Mouse (Mus musculus): ENCODE measurements around the gene Diras2. TPM values are rescaled to one million over a fixed set of nuclear protein-coding genes. Genes with fewer than 3 reads are reported as not detected.
"Not testable (repeated sequence)": the region's sequence is repeated elsewhere in the genome, so short reads cannot be mapped to it uniquely, and the experiment has no call there.

Gene Diras2
- total RNA-seq, 4 experiments from 2014 or later, result 4.0 to 5.9 (median 4.8) TPM

DNA sequence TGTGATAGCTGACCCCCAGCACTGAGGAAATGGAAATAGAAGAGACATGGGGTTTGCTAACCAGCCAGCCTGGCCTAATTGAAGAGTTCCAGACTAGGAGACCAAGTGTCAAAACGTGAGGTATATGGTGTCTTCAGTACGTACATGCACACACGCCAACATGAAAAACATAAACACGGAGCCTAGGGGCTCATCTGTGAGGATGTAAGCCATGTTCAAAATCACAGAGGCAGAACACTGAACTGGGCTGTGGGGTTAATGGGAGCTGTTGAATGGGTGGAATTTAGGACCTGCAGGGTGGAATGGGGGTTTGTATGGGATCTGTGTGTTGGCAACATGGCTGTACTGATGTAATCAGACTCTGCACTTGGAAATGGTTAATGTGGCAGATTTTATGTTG, 14.5 kb downstream of the Diras2 start:
- DNase-seq, result no peak

DNA sequence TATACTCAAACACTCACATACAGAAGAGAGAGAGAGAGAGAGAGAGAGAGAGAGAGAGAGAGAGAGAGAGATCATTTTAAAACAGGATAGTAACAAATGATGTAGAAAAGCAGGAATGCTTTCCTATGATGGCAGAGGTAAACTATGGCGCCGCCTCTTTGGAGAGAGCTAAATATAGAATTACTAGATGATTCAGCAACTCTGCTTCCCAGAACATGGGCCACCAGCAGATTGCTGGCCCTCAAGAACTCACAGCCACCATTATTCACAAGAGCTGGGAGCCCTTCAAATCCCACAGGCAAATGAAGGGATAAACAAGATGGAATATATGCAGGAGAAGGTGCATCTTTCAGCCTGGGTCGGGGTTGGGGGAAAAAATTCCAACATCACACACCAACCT, 15.0 kb downstream of the Diras2 start:
- no peak for DNase-seq

DNA sequence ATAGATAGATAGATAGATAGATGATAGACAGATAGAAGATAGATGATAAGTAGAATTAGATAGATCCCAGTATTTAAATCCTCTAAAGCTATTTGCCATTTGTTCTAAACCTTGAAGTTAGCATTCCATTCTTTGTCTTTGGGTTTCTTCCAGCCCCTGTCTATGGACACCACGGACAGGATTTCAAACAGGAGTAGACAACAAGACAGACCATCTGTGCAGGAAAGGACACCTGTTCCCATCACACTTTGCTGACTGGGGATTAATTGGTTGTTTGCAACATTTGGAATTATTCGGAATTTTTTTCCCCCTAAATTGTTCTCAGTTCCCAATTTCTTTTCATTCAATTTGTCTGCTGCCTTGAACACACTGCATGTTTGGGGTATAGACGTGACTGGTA, 17.5 kb downstream of the Diras2 start:
- no peak for DNase-seq

DNA sequence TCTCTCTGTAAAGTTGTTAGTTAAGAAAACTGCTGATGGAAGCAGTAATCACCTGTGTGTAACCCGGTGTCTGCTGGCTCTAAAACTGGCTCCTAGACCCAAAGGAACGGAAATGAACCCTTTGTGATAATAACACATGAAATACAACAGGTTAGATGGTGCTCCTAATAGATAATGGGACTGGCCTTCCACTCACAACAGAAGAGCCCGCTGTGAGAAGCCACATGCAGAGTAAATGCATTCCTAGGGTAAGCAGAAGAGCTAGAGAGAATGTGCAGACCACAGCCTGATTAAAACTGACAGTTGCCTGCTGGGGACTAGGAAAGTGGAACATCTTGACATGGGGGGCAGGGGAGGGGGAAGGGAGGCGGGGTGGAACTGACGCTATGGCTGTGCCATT, 18.7 kb downstream of the Diras2 start:
- no peak for DNase-seq

DNA sequence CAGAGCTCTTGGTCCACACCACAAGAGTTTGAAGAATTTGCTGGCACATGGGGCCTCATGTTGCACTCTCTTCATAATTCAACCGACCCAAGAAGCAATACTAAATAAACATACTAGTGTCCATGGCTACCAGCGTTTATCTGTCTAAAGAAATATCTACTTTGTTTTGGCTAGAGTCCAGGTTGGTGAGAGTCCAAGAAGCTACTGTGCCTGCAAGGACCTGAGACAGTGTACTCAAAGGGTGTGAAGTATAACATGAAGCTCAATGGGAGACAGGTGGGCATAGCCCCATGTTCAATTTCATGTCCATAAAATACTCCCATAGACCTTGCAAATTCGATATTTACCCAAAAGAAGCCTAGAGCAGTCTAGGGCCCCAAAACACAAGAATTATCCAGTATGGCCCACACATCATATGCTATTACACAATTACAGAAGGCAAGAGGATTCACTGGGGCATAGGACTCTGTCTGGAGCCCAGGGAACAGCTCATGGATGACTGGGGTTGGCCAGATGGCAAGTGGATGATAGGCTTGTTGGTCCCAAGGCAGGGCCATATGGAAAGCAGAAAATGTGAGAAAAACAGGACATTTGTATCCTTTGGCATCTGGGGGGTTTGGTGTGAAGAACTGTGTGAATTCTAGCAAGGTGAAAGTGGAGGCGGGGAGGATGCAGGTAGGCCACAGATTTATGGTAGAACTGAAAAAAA, 20.8 kb downstream of the Diras2 start:
- DNase-seq, result no peak

DNA sequence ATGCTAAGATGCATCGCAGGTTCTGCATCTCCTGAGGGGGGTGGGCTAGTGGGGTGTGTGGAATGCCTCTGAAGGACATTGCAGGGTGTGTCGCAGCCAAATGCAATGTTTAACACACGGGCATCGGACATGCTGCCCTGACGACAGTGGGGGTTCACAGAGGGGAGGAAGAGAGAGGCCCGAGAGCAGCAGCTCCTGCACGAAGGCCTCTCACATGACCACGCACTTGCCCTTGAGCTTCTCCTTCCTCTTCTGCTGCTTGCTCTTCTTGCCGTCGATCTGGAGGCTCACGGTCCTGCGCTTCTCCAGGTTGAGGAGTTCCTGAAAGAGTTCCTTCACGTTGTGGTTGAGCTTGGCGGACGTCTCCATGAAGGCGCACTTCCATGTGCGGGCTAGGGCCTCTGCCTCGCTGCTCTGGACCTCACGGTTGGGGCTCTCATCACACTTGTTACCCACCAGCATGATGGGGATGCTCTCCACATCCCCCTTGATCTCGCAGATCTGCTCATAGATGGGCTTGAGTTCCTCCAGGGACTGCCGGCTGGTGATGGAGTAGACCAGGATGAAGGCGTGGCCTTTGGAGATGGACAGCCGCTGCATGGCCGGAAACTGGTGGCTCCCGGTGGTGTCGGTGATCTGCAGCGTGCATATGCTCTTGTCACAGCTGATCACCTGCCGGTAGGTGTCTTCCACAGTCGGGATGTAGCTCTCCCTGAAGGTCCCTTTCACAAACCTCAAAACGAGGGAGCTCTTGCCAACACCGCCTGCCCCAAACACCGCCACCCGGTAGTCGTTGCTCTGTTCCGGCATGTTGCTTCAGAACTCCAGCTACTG, 23.4 kb downstream of the Diras2 start:
- no peak for DNase-seq

DNA sequence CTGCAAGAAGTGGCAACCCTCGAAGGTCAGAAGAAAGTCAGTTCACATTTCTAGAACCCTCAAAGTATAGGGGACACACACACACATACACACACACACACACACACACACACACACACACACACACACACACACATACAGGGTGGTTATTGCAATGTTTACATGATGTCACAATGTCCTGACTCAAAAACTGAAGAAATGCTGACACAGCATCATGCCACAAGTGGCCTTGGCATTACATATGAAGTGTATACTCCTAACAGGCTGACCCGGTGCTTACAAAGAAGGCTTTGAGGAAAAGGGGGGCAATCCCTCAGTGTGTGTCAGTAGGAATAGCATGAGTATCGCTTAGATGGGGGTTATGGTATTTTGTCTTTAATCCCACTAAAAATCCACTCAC, 24.3 kb downstream of the Diras2 start:
- DNase-seq, result not testable (repeated sequence)

DNA sequence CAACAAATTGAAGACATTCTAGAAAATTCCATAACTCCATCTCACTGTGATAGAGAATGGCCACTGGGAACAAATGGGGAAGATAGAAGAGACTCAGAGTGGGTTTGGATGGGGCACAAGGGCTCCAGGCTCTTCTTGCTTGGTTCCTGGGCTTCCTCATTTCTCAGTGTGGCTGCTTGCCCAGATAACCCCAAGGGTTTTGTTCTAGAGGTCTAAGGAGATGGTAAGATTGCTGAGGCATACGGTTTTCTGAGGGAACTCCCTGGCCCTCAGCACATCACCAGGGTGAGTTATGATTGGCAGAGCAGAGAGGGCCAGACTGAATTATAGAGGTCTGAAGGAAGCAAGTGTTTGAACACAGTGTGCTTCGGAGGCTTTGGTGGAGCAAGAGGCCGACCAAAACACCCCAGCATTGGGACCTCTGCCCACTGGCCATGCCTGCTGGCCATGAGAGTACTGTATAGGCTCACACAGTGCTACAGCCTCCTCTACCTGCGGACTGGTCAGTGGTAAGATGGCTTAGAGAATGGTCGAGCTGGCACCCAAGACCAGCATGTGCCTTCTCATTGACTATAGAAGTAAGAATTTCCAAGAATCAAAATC, 25.3 kb downstream of the Diras2 start:
- DNase-seq, result not testable (repeated sequence)

DNA sequence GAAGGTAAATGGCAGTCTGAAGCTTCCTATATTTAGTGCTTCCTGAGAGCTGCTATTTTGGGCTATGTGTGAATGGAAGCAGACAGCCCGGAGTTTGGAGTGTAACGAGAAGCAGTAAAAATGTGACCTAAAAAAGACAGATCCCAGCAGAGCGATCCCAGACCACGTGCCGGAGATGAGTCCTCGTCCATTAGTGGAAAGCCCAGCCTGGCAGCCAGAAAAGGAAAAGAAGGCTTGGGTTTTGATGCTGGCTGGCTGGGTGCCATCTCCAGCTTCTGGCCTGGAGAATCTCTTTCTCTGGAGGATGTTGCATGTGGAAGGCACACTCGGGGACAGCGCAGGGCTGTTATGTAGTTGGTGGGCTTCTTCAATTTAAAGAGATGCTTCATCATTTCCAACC, 29.4 kb downstream of the Diras2 start:
- DNase-seq, result no peak

DNA sequence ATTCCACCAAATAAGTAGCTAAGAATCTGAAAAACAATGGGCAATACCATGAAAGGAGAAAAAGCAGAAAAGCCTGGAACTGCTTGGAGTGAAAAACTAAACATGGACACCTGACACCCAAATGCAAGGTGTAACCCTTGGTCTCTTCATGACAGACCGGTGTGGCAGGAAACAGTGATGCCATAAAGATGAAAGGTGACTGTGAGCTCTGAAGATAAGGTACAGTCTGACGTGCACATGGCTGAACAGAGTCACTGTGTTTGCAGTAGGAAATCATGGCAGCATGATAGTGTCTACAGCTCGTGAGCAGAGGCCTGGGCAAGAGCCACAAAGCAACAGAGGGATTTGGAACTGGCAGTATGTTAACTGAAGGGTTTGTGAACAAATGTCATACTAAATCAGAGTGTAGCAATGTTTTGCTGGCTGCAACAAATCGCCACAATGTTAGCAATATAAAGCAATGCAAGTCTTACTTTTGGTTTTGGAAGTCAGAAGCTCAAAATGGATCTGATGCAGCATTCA, 34.0 kb downstream of the Diras2 start:
- DNase-seq, result no peak

DNA sequence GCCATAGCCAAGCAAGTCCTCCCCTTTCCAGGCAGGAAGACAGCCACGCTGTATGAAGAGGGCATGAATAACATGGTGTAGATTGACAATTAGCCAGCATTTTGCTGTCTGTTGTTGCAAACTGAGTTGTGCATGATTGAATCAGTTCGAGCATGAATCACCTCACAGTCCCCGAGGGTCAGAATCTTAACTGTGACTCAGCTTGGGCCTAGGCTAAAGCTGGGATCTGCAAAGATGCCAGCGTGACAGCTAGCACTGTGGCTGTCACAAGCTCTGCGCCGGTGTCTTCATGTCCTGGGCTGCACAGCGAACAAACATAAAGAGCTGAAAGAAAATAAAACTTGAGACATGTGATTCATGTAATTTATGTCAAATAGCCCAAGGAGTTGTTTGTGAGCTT, 42.3 kb downstream of the Diras2 start:
- DNase-seq, result peak; percentile 54

DNA sequence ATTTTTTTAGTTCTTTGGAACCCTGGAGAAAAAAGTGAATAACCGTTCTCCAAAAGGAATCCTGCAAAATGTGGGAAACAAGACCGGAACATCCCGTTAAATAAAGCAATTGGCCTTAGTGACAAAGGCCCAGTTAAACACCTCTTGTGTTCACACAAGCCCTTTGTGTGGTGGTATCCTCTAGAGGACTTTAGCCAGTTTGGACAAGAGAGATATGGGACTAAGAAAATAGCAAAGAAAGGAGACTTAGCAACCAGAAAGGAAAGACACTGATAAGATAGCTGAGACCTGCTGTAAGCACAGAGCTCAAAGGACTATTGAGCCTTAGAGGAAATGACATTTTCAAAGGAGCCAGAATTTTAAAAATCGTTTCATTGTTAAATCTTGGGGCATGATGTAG, 47.0 kb downstream of the Diras2 start:
- no peak for DNase-seq

DNA sequence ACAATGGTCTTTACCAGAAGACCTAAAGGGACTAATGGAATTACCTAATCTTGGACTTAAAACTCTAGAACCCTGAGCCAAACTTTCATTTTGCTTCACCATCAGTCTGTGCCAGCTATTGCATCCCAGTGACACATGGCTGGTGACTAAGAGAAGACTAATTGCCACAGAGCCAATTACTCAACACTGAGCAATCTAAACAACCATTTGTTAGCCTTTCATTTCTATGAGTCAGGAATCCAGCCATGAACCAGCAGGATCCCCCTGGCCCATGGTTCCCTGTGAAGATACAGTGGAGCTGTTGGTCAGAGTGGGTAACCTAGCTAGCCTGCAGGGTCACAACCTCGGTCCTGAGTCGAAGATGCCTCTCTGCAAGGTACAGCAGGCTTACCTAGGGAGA, 49.3 kb downstream of the Diras2 start:
- peak; percentile 63 for DNase-seq

DNA sequence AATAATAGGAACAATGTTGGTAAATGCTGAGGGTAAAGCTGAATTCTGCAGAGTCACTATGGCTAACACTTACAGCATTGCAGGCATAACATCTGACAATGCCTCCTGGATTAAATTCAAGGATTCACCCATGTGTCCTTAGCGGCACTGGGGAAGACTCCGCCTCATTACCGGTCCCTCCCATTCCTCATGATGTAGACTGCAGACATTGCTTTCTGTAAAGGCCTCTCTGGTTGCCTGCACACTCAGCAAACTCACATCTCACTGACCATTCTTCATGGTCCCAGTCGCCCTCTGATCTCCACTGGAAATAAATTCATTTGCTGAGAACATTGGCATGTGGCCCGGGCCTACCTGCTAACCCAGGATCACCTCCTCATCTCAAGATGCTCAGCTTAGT, 51.9 kb downstream of the Diras2 start:
- peak; percentile 16 for DNase-seq

DNA sequence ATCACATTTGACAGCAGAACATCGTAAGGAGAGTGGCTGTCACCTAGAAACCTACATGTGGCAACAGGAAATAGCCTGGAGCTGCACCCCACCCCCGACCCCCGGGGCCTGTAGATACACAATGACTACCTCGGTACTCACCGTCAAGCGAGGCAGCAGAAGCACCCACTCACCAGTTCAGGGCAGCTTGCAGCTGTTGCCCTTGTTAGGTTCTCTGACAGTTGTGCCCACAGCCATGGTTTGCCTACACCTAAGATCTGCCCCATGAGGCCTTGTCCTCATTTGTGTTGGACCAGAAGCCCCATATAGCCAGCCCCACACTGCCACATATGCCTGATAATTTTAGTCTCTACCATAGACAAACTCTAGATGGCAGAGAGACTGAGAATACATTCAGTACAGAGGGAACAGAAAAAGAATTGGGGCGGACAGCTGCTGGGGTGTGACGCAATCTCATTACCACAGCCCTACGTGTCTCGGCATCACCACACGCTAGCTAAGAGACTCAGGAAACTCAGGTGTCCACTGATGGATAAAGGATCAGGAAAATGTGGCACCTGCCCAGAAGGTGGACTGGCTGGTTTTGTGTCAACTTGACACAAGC, 54.0 kb downstream of the Diras2 start:
- no peak for DNase-seq

DNA sequence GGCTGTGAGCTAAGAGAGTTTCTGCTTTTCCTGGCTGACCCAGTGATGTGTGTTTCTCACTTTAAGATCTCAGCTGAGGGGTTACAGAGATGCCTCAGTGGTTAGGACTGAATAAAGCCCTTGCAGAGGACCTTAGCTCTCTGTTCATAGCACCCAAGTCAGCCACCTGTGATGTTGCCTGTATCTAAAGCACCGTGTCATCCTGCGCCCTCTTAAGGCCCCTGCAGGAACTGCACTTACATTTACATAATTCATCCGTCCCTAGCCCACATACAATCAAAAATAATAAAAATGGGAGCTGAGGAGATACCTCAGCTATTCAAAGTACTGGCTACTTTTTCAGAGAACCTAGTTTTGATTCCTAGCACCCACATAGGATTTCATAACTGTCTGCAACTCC, 54.9 kb downstream of the Diras2 start:
- no peak for DNase-seq

DNA sequence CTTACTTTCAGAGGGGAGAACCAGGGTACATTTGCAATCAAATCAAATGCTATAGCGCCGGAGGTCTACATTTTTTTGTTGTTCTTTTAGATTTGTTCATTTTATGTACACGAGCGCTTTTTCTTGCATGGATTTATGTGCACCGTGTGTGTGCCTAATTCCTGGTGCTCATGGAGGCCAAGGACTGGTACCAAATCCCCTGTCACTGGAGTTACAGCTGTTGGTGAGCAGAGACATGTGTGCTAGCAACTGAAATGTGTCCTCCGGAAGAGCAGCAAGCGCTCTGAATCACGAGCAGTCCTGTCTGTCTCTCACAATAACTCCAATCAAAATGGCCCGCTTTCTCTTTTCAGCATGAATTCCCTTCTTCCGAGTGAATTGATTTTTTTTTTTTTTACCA, 55.8 kb downstream of the Diras2 start:
- no peak for DNase-seq

DNA sequence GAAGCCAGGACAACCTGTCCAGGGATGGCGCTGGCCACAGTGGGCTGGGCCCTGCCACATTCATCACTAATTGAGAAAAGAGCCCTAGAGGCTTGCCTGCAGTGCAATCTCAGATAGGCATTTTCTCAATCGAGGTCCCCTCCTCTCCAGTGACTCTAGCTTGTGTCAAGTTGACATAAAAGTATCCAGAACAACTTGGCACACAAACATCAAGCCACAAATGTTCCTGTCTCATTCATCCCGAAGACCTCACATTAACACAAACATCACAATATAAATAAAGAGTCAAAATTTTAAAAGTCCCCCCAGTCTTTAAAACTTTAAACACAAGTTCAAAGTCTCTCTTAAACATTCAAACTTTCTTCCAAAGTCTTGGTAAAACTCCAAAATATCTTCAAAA, 56.3 kb downstream of the Diras2 start:
- no peak for DNase-seq

DNA sequence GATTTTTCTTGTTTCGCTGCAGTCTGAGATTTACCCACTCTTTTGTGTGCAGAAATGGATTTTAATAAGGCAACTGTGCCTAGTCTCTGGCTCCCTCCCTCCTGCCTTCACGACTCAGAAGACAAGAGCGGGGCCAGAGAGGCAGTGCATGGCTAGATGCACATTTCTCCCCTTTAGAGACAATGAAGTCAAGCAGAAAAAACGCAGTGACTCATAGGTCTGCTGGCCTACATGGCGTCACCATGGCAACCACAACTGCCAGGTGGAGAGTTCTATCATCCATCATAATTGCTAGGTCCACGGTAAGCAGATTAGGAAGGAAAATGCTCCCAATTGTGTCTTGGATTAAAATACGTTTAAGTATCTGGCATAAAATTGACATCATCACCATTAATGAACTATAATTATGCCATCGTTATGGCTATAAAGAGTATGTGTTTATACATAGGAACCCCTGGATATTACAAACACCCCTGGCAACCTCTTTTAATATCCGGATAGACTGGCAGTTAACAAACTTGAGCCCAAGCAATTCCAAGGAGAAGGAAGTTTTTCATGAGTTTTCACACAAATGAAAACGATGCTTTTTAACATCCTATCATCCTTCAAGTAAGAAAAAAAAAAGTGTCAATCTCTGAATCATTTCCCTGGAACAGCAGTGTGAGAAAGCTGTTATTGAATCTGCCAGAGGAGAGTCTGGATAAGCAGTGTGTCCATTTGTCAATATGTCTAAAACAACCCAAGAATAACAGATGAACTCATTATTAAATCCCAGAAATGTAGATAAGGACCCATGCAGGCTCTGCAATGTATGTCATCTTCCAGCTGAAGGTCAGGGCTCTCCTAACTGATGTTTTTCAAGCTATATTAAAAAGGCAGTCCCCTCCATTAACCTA, 61.0 kb downstream of the Diras2 start:
- peak; percentile 43 for DNase-seq

DNA sequence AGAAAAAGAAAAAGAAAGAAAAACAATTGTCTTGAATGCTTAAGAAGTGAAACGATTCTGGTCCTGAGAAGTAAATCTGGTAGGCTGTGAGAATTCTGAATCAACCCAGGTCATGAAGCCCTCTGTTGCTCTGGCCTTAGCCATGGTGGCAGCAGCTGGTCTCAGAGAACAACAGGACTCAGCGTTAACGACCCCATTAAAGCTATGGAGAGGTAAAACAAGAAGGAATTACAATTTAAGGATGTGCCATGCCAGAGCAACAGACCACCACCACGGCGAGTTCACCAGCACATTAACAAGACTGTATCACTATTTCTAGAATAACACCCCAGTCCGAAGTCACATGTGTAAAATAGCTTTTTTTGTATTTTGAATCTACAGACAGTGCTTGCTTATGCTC, 65.9 kb downstream of the Diras2 start:
- no peak for DNase-seq

DNA sequence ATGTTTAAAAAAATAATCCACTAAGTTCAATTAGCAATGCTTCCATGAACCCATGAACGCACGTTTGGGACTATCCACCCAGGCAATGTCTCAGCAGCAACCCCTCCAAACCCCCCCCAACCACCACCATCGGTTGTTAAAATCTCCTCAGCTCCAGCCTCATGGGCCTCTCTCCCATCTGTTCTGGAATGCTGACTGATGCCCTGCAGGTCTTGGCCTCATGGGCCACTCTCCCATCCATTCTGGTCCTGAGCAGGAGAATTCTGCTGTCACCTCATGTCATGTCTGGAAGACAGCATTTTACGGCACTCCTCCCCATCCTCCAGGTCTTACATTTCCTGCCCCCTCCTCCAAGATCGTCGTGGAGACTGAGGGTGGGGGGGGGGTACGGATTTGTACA, 71.1 kb downstream of the Diras2 start:
- no peak for DNase-seq

DNA sequence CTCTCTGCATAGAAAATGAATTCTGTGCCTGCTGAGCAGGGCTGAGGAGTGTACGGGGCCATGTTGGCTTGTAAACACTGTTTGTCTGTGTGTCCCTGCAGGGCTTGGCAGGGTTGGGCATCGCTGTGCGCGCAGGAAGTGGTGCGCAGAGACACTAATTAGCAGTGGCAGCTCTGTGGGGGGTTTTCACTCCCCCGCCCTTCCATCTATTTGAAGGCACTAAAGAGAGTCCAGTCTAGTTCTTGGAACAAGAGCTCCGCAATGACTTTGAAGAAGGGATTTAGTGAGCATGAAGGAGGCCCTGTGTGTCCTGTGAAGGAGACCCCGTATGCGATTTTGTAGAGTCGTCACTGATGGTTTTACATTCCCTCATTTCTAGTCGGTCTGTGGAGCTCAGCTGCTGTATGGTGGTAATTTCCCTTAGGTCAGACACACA, 73.2 kb downstream of the Diras2 start:
- DNase-seq, result no peak

Measured in adrenal gland, adult 8-10 months (tissue).